Mouse (Mus musculus) testis, adult 10 weeks (tissue): ENCODE results near the gene Nckap1l. TPM values are rescaled to one million over a fixed set of nuclear protein-coding genes. Genes with fewer than 3 reads are reported as not detected.

Experiments used
- polyA plus RNA-seq: library from polyadenylated mRNA; stranded (reverse); fragments of 350-450 nt; fragmentation: Illumina TruSeq; extraction: RNeasy Lipid Tissue Mini Kit (QIAGEN cat#74804); gene quantifications from one replicate; pipeline ENCODE4 v1.2.3, GENCODE M21; 2014; ENCODE audit warnings: low read depth, low replicate concordance

Nckap1l gene
- 87.4 TPM for polyA plus RNA-seq

DNA sequence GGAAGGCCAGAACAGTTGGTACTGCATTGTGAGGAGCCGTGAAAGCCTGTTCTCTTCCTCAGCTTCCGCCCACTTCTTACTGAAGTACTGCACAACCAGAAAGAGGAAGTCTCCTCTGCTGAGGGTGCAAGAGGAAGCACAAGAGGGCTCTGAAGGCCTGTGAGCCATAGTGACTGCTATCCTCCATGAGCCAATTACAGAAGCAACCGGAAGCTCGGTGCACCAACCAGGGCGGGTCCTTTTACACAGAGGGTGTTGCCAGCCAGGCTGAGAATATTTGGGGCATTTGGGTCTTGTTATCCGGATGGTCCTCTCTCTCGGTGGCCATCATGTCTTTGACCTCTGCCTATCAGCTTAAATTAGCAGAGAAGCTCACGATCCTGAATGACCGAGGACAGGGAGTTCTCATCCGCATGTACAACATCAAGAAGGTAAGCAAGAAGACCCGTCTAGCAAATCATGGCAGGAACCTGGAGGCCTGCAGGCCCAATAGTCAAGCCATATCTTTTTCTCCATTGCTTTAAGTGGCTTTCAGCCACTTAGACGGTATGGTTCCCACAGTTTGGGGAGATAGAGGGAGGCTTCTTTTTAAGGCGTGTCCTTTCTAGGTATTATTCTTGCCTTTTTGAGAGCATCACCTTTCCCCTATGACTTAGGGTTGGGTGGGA is at the start of gene Nckap1l:
Gene Nckap1l (plus strand): TSS at position 244 of the 668 bp plus-strand sequence.

DNA sequence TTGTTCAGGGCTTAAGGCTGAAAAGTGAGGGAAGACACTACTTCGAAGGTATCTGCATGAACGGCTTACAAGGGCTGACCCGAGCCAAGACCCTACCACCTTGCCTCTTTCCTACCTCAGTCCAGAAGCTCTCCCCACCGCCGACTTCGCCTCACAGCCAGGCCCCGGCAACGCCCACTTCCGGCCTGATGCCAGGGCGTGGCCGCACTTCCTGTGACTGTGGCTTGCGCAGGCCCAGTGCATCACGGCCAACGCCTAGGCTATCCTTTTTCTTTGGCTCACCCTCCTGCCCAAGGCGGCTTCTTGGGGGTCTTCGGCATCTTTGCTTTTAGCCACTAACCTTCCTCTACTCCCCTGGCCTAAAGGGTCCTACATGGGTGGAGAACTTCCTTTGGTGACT is 23.4 kb upstream of the Nckap1l start, which contains the start of gene Gtsf1:
Gene Gtsf1 (minus strand): TSS at position 230 of the 400 bp plus-strand sequence.

DNA sequence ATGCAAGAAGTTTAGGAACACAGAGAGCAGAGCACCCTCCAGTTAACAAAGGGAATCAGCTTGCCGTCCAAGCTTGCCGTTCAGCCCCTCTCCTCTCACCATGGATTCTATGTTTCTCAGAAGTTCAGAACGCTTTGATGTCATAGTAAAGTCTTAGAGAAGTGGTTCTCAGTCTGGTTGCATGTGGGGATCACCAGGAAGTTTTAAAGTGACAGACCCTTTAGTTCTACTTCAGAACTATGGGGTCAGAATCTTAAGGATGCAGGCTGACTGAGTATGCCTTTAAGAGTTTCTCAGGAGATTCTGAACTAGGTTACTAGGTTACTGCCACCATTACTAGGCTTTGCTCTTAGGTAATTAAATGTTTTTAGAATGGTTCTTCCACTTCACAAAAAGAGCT is 5.2 kb upstream of the Nckap1l start, which contains the start of gene Gtsf2:
Gene Gtsf2 (minus strand): TSS at position 101 of the 400 bp plus-strand sequence.

DNA sequence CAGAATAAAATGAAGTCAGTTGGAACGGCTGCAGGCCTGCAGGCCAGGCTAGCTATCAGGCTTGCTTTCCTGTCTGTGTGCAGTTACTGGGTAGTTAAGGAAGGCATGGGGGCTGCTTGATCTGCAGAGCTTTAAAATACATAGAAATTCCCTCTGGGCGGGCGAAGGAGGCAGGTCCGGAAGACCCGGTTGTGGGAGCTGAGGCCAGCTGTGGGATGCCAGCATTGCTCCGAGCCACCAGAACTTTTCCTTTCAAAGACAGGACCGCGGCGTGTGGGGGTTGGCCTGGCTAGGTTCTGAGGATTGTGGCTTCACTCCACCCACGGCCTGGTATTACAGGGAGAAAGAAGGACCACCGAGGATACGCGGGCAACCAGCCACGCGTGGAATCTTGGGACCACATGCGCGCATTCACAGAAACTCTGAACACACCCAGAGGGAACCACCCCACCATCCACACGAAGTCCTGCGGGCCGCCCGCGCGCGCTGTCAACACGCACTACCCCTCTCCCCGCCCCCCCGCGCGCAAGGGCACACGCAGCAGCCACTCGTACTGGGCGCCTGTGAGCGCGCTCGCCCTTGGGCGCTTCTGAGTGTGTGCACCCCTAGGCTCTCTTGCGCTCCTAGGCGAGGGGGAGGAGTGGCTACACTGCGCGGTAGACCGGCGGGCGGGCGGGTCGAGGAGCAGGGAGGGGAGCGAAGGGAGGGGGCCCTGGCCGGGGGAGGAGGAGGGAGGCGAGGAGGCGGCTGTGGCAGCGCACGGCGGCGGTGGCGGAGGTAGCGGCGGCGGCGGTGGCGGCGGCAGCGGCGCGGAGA is 49.0 kb downstream of the Nckap1l start, which contains the start of gene Pde1b:
Gene Pde1b (plus strand): TSS at position 600 of the 816 bp plus-strand sequence.

DNA sequence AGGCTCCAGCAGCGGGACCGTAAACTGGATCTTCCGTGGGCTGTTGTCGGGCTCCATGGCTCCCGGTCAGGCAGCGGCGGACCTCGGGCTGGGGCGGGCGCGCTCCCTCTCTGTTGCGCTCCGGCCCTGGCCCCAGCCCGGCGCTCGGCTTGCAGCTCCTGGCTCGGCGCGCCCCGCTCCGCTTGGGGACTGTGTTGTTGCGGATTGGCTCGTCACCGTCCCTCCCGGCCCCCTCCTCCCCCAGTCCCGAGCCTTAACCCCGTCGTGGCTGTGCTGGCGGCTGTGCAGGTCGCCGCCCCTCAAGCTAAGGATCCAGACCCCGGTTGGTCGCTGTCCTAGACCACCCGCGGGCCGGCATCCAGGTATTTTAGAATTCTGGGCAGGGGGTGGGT is 84.2 kb downstream of the Nckap1l start, which contains the start of gene Ppp1r1a:
Gene Ppp1r1a (minus strand): TSS at position 182 of the 392 bp plus-strand sequence.

Other genes with a start within 250 kb of the Nckap1l start
- gene Cbx5, start 214.0 kb upstream of the Nckap1l start, polyA plus RNA-seq: 103 TPM
- gene Hnrnpa1, start 213.4 kb upstream of the Nckap1l start, polyA plus RNA-seq: 109 TPM
- gene Nfe2, start 195.4 kb upstream of the Nckap1l start, polyA plus RNA-seq: 0.77 TPM
- 37.7 TPM for gene Copz1, start 181.1 kb upstream of the Nckap1l start, polyA plus RNA-seq
- not detected for gene Gpr84, start 143.2 kb upstream of the Nckap1l start, polyA plus RNA-seq
- 0.67 TPM for gene Zfp385a, start 113.7 kb upstream of the Nckap1l start, polyA plus RNA-seq
- not detected for gene Itga5, start 87.0 kb upstream of the Nckap1l start, polyA plus RNA-seq
- gene Gtsf1, start 23.3 kb upstream of the Nckap1l start, polyA plus RNA-seq: 668 TPM
- gene Gtsf2, start 5.3 kb upstream of the Nckap1l start, polyA plus RNA-seq: 396 TPM
- gene Pde1b, start 49.2 kb downstream of the Nckap1l start, polyA plus RNA-seq: 1.4 TPM
- not detected for gene Ppp1r1a, start 84.2 kb downstream of the Nckap1l start, polyA plus RNA-seq
- gene Glycam1, start 111.3 kb downstream of the Nckap1l start, polyA plus RNA-seq: not detected